Mouse (Mus musculus): Measurements from ENCODE around the gene Wdr62. TPM values are rescaled to one million over a fixed set of nuclear protein-coding genes. Genes with fewer than 3 reads are reported as not detected.

Wdr62 gene
- polyA plus RNA-seq, 2 experiments = 7.5 to 14.0 TPM

DNA sequence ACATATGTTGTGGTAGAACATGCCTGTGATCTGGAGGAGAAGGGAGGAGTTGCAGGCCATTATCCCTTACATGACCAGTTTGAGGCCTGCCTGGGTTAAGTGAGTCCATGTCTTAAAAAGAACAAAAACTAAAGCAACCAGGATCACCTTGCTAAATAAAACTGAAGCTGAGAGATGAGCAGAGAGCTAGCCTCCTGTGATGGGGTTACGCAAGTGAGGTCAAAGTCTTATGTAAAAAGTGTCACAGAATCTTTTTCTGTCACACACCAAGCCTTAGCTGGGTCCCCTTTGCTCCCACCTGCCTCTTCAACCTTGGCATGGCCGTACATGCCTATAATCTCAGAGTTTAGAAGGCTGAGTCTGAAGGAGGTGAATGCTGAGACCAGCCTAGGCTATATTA, 40.7 kb upstream of the Wdr62 start:
- Histone ChIP-seq H3K9ac (replicated peaks) (peak overlapping the region; percentile 73), H3K9me3 (ENCODE audit: control insufficient read depth, low read length) (no peaks in the 10 kb centered on the region), H3K4me1 (replicated peaks; ENCODE audit: control insufficient read depth in 2 of 2, insufficient read depth in 2 of 2, low read length in 1 of 2) (peaks cover 9 to 13% of the 10 kb centered on the region in 2 experiments; a peak in 3 of 4 replicates), H3K36me3 (replicated peaks; ENCODE audit: control insufficient read depth, insufficient read depth, low read depth) (no peaks in the 10 kb centered on the region), H3K4me3 (ENCODE audit: insufficient read depth in 1 of 2, low read depth in 2 of 2, low read length in 2 of 2) (peak overlapping the region in 1 of 2 experiments; percentile 77; a peak in 2 of 4 replicates), H3K27ac (no peak overlapping the region), H3K27me3 (ENCODE audit: control insufficient read depth, insufficient read depth, low read length) (no peaks in the 10 kb centered on the region), H3K4me2 (ENCODE audit: low read depth) (peak overlapping the region; percentile 91)
- WGBS (ENCODE audit: insufficient replicate concordance) = 75% methylated on average over 2 of the region's 2 CpGs
- no peak for TF ChIP-seq CTCF (IDR thresholded peaks at IDR 0.05; ENCODE audit: low read depth)
- TF ChIP-seq EP300 (IDR thresholded peaks at IDR 0.05; ENCODE audit: low read depth) = no peak
- no peak for DNase-seq (ENCODE audit: low read depth in 3 of 3, low spot score in 3 of 3)
- no peak for ATAC-seq (ENCODE audit: insufficient read depth)

DNA sequence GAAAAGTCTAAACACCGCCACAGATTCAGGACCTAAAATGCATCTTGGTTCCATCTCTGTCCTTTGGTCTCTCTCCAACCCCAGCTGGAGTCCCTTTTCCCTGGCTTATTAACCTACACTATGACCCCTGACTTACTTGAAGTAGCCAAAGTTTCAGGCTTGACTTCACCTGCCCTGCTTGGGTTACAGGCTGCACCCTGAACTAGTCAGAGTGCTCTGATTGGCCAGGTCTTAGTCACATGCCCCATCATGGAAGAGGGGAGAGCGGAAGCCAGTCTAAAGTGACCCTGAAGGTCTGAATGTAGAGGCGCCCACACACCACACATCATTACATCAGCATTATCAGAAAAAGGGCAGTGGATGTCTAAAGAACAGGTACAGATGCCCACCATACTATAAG, 37.9 kb upstream of the Wdr62 start:
- Histone ChIP-seq H3K9me3 (ENCODE audit: control insufficient read depth, low read length) (no peaks in the 10 kb centered on the region), H3K27ac (no peak overlapping the region), H3K4me3 (ENCODE audit: insufficient read depth in 1 of 2, low read depth in 2 of 2, low read length in 2 of 2) (no peak overlapping the region), H3K36me3 (replicated peaks; ENCODE audit: control insufficient read depth, insufficient read depth, low read depth) (no peaks in the 10 kb centered on the region), H3K4me2 (ENCODE audit: low read depth) (no peak overlapping the region), H3K27me3 (ENCODE audit: control insufficient read depth, insufficient read depth, low read length) (no peaks in the 10 kb centered on the region), H3K4me1 (replicated peaks; ENCODE audit: control insufficient read depth in 2 of 2, insufficient read depth in 2 of 2, low read length in 1 of 2) (peaks cover 9 to 15% of the 10 kb centered on the region in 2 experiments; a peak in 3 of 4 replicates), H3K9ac (replicated peaks) (no peak overlapping the region)
- WGBS (ENCODE audit: insufficient replicate concordance) = 70% methylated on average over 3 of the region's 3 CpGs
- ATAC-seq (ENCODE audit: insufficient read depth) = no peak
- no peak for DNase-seq (ENCODE audit: low read depth in 3 of 3, low spot score in 3 of 3)
- no peak for TF ChIP-seq EP300 (IDR thresholded peaks at IDR 0.05; ENCODE audit: low read depth)
- TF ChIP-seq CTCF (IDR thresholded peaks at IDR 0.05; ENCODE audit: low read depth) = no peak

DNA sequence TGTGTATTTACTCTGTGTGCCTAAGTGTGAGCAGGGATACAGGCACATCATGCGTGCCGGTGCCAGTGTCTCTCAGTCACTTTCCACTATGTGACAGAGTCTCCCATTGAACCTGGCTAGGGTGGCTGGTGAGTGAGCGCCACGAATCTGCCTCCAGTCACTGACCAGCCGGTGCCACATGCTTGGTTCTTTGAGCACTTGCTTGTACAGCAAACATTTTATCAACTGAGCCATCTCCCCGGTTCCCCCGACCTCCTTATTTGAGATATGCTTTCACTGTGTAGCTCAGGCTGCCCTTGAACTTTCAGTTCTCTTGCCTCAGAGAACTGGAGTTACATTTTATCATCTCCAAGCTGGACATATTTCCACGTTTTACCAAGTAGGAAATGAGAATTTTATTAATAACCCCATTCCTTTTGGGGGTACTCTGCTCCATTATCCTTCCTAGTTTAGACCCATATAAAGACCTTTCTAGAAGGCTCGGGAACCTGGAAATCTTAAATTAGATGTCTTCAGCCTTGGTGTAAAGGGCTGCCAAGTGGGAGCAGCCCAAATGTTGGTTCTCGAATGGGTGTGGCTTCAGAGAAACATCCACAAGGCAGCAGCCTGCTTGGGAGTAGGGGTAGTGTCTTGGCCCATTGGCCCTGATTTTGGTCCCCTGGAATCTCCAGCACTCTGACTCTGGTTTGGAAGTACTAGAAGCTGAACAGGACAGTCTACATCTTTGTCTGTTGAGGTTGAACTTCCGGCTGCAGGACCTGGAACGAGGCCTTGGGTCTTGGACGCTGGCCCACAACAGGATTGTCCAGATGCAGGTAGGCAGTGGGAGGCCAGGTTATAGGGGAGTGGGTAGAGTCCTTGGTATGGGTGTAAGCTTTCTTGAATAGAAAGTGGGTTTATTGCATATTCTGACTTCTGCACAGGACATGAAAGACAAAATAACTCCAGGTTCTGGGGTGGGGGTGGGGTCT, 35.6 kb upstream of the Wdr62 start:
- H3K4me3 ChIP-seq (ENCODE audit: insufficient read depth in 1 of 2, low read depth in 2 of 2, low read length in 2 of 2) = no peak overlapping the region
- H3K4me1 ChIP-seq (replicated peaks; ENCODE audit: control insufficient read depth in 2 of 2, insufficient read depth in 2 of 2, low read length in 1 of 2) = peaks cover under 1 to 4% of the 10 kb centered on the region in 2 experiments; a peak in 3 of 4 replicates
- no peak for TF ChIP-seq CTCF (IDR thresholded peaks at IDR 0.05; ENCODE audit: low read depth)
- no peak for TF ChIP-seq EP300 (IDR thresholded peaks at IDR 0.05; ENCODE audit: low read depth)
- H3K27ac ChIP-seq = no peak overlapping the region
- no peaks in the 10 kb centered on the region for H3K9me3 ChIP-seq (ENCODE audit: control insufficient read depth, low read length)
- no peak for DNase-seq (ENCODE audit: low read depth in 3 of 3, low spot score in 3 of 3)
- no peaks in the 10 kb centered on the region for H3K27me3 ChIP-seq (ENCODE audit: control insufficient read depth, insufficient read depth, low read length)
- WGBS (ENCODE audit: insufficient replicate concordance) = 47% methylated on average over 13 of the region's 13 CpGs
- no peaks in the 10 kb centered on the region for H3K36me3 ChIP-seq (replicated peaks; ENCODE audit: control insufficient read depth, insufficient read depth, low read depth)
- ATAC-seq (ENCODE audit: insufficient read depth) = no peak
- no peak overlapping the region for H3K9ac ChIP-seq (replicated peaks)
- H3K4me2 ChIP-seq (ENCODE audit: low read depth) = peak overlapping the region; percentile 24; the same call in 1 of the 2 replicates

DNA sequence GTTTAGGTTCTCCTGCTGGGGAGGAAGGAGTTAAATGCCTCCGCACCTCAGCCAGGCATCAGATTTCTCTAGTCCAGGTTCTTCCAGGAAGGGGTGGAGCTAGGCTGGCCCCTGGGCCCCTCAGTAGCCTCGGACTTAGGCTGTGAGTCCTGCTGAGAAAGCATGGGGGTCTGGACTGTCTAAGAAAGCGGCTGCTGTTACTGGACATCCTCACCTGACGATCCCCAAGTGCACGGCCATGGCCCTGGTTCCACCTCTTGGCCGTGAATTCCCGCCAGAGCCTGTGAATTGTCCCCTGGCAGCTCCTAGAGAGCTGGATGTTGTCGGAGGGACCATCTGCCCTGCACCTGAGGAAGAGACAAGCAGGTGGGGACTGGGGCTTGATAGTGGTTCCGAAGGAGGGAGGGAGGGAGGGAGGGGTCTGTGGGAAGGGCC, 34.5 kb upstream of the Wdr62 start, which contains the start of gene Syne4:
Gene Syne4 (plus strand): TSS at position 87 of the 435 bp plus-strand sequence.
- H3K27me3 ChIP-seq (ENCODE audit: control insufficient read depth, insufficient read depth, low read length) = no peaks in the 10 kb centered on the region
- TF ChIP-seq EP300 (IDR thresholded peaks at IDR 0.05; ENCODE audit: low read depth) (no peak), CTCF (IDR thresholded peaks at IDR 0.05; ENCODE audit: low read depth) (no peak)
- H3K4me1 ChIP-seq (replicated peaks; ENCODE audit: control insufficient read depth in 2 of 2, insufficient read depth in 2 of 2, low read length in 1 of 2) = peaks cover 0 to 1% of the 10 kb centered on the region in 2 experiments; a peak in 1 of 4 replicates
- no peak within 1 kb of the TSS for H3K27ac ChIP-seq
- WGBS (ENCODE audit: insufficient replicate concordance) = 4% methylated on average over 9 of the region's 9 CpGs
- 0 out of 2 replicates have a peak, but pooled peaks have one; percentile 7 for ATAC-seq (ENCODE audit: insufficient read depth)
- no peaks in the 10 kb centered on the region for H3K9me3 ChIP-seq (ENCODE audit: control insufficient read depth, low read length)
- peak within 1 kb of the TSS; percentile 34 for H3K4me2 ChIP-seq (ENCODE audit: low read depth)
- no peak for DNase-seq (ENCODE audit: low read depth in 3 of 3, low spot score in 3 of 3)
- H3K4me3 ChIP-seq (ENCODE audit: insufficient read depth in 1 of 2, low read depth in 2 of 2, low read length in 2 of 2) = peak within 1 kb of the TSS; percentile 25 to 33
- H3K36me3 ChIP-seq (replicated peaks; ENCODE audit: control insufficient read depth, insufficient read depth, low read depth) = no peaks in the 10 kb centered on the region
- H3K9ac ChIP-seq (replicated peaks) = no peak within 1 kb of the TSS; the same call in 1 of the 2 replicates
